Mouse (Mus musculus): Measurements from ENCODE around the gene Il10ra.

The Il10ra gene

GRCm38 (mm10) chr9:45268597-45269325, at the start of gene Il10ra:
TSS of gene Il10ra (minus strand) at chr9:45269149.
- DNase-seq (ENCODE audit: low spot score in 2 of 2) = peak in 1 of 2 experiments; percentile 27

- DNase-seq (ENCODE audit: low spot score in 2 of 2) = no peak
These were observed 48.7 kb upstream of the Il10ra start for GRCm38 (mm10) chr9:45317635-45318034.

DNA sequence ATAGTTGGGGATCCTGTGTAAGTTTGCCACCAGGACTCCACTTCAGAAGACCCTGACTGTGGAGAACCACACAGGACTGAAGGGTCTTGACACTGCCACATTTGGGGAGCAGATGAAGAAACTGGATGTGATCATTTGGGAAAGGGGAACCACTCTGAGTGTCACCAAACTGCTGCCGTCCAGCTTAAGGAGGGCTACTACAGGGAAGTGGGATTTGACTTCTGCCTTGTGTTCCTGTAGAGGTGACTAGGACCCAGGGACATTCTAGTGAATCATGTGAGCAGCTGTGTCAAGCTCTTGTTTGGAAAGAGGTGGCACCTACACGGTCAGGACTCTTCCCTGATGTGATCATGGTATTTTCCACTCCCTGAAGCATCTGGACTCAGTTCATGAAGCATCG, 45.0 kb upstream of the Il10ra start:
- DNase-seq (ENCODE audit: low spot score in 2 of 2) = no peak

DNA sequence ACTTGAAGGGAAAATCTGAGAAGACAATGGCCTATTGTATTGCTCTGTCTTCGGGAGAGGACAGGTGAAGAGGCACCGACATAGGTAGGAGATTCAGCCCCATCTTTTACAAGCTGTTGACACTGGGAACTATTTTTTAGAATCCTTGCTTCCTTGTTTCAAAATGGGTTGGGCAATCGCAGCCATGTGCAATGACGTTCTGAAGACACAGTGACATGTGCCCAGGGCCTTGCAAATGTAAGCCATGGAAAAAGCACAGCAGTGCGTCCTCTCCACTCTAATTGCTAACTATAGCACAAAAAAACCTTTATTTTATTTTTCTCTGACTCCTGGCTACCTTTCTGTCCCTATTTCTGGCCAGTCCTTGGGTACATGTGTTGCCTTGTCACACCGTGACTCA, 42.9 kb upstream of the Il10ra start:
- no peak for DNase-seq (ENCODE audit: low spot score in 2 of 2)

DNA sequence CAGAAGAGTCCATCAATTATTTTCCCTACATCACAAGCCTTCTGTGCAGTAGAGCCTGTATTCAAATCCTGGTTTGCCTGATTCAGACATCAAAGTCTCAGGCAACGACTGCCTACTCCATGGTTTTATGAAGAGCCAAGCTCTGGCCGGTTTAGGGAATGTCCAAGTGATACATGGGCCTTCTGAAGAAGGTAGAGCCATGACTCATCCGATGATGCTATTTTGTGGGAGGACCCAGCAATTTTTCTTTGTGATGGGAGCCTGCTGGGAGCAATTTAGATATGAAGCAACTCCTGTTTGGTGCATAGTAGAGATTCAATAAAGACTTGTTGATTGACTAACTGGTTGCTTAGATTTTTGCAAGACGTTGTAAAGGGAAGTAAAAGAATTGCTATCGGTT, 39.6 kb upstream of the Il10ra start:
- no peak for DNase-seq (ENCODE audit: low spot score in 2 of 2)

- DNase-seq (ENCODE audit: low spot score in 2 of 2) = no peak
These were observed 37.9 kb upstream of the Il10ra start for GRCm38 (mm10) chr9:45306746-45307410.

- DNase-seq (ENCODE audit: low spot score in 2 of 2) = no peak
These were observed 32.8 kb upstream of the Il10ra start for GRCm38 (mm10) chr9:45301771-45302170.

DNA sequence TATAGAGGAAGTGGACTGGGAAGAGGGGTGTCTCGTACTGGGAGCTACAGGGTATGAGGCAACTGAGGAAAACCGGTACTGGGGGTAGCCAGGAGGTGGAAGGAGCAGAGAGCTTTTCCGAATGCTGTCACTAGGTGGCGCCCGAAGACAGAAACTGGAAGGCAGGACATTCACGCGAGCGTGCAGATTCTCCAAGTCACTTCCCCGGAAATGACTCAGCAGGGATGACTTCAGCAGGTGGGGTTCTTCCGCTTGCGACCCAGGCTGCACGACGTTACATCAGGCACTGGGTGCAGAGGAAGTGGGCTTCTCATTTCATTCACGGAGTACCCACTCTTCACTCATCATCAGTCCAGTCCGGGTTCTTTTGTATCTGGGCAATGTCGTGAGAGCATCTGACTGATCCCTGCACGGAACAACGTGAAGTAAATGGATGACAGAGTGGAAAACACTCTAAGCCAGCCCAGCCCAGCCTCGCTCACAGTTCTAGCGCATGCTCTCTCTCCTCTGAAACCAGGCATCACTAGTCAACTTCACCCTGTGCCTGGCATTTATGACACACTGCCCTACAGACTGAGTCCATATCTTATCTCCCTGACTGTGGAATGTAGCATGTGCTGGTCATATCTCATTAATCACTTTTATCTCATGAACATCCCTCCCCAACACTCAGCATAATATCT, 31.6 kb upstream of the Il10ra start:
- peak; percentile 86 to 95 for DNase-seq (ENCODE audit: low spot score in 2 of 2)

DNA sequence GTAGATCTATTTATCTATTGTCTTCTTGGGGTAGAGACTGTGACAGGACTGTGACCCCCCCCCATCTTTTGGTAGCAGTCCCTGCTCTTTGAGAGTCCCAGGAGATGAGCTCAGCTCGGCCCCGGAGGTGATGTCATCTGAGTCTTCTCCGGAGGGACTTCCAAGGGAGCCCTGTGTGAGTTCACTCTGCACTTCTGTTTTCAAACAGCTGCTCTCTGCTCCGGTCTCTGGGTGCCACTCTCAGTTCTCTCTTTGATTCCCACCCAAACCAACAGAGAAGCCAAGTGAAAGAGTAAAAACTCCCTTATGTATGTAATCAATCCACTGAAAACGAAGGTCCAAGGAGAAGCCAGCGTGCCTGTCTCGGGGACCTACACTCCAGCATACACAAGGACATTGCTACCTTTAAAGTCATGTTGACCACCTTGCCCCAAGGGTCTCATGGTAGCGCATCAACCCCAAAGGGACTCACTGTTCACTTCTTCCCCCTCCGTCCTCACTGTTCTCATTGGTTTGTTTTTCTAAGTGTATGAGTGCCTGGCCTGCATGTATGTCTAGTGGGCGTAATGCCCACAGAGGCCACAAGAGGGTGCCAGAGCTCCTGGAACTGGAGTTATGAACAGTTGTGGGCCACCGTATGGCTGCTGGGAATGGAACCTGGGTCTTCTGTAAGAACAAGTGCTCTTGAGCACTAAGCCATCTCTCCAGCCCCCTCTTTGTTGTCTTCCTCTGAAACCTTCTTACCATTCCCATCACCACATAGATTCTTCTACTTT, 30.5 kb upstream of the Il10ra start:
- DNase-seq (ENCODE audit: low spot score in 2 of 2) = no peak

DNA sequence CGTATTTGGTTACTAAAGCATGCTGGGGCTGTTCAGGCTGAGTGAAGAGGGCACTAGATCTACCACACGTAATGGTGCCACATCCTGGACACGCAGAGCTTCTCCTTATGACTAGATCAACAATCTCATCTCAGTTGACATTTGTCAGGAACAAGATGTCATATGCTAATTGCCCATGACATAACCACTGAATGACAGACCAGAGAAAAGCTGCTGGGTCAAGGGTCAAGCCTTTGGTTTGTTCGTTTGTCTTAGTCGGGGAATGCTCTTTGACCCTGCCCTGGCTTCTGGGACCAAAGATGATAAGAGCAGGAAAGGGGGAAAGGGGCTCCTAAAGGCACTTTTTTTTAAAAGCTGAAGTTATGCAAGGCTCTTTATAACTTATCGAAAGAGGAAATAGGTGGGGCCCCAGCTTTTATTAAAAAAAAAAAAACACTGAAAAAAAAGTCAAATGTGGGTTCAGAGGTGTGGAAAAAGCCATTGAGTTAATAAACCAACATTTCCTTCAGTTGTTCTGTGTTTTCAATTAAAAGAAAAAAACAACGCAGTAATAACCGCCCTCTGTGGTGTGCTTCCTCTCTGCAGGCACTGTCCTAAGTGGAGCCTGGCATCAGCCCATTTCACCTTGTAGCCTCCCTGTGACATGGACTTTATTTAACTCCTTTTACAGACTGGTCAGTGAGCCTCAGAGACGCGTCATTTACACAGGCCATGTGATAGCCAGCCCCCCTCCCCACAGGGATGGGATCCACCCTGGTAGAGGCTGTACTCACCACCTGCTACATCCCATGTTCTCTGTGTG, 25.5 kb upstream of the Il10ra start:
- no peak for DNase-seq (ENCODE audit: low spot score in 2 of 2)

GRCm38 (mm10) chr9:45291481-45292168, 22.7 kb upstream of the Il10ra start:
- DNase-seq (ENCODE audit: low spot score in 2 of 2) = no peak

DNA sequence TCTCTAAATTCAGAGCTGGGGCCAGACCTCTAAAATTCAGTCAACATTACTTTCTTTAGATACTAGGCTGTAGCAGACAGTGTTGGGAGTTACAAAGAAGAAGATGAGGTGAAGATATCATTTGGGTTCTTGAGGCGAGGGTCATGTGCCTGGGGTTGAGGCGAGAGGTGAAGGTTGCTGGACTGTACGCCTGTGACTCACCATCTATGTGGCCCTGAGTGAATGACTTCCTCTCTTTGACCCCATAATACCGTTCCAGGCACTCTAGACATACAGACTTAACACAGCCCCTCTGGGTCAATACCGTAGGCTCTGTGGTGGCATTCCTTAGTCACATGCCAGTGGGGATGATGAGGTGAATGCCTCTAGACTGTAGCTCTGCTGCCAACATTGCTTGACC, 13.5 kb upstream of the Il10ra start:
- no peak for DNase-seq (ENCODE audit: low spot score in 2 of 2)

DNA sequence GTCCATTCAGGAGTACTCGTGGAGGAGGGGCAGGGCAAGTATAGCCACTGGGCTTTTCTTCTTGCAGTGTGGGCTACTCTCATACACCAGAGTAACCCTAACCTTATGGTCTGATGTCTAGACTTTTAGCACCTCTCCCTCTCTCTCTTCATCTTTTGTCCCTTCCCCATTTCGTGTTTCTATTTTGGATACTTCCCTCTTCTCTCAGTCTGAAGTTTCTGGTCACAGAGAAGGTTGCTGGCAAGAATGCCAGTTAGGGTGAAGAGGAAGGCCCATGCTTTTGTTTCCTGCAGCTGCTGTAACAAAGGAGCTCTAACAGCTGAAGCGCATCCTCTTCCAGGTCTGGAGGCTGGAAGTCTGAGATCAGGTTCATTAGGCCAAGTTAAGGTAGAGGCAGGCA, 11.9 kb upstream of the Il10ra start:
- no peak for DNase-seq (ENCODE audit: low spot score in 2 of 2)

GRCm38 (mm10) chr9:45280059-45280458, 11.1 kb upstream of the Il10ra start:
- no peak for DNase-seq (ENCODE audit: low spot score in 2 of 2)

GRCm38 (mm10) chr9:45274635-45275034, 5.7 kb upstream of the Il10ra start:
- no peak for DNase-seq (ENCODE audit: low spot score in 2 of 2)

GRCm38 (mm10) chr9:45274218-45274617, 5.3 kb upstream of the Il10ra start:
- no peak for DNase-seq (ENCODE audit: low spot score in 2 of 2)

DNA sequence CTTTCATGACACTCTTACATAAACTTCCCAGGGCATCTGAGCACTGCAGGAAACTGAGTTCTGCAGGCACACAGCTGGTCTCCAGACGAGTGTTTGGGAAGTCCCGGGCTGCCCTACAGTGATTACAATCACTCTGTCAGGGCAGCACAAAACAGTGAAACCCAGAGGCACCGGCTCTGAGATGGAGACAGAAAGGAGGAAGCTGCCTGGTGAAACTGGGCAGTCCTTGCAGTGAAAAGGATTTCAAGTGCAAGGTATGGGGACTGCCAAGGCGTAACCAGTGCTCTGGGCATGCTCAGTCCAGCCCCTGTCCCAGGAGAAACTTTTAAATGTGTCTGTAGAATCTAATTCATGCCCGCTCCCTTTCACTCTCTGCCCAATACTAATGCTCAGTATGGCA, 3.3 kb upstream of the Il10ra start:
- no peak for DNase-seq (ENCODE audit: low spot score in 2 of 2)

DNA sequence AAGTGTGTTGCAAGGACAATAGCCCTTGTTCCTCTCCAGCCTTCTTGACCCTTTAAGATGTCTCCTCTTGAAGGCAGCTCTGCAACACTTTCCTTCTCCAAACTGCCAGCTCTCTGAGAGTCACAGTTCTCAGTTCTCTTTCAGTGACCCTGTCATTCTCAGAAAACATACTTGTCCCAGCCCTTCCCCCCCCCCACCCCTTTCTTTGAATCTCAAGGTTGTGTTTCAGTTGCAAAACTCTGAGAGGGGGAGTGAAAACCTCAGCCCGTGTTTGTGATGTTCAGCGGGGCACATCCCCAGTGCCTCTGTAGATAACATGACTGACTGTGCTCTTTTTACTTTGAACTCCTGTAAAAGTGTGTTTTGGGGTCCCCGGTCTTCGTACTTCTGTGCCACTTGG, 870 bp downstream of the Il10ra start:
- no peak for DNase-seq (ENCODE audit: low spot score in 2 of 2)

GRCm38 (mm10) chr9:45267099-45267498, 1.9 kb downstream of the Il10ra start:
- DNase-seq (ENCODE audit: low spot score in 2 of 2) = no peak

GRCm38 (mm10) chr9:45261872-45262271, 7.1 kb downstream of the Il10ra start:
- DNase-seq (ENCODE audit: low spot score in 2 of 2) = no peak

DNA sequence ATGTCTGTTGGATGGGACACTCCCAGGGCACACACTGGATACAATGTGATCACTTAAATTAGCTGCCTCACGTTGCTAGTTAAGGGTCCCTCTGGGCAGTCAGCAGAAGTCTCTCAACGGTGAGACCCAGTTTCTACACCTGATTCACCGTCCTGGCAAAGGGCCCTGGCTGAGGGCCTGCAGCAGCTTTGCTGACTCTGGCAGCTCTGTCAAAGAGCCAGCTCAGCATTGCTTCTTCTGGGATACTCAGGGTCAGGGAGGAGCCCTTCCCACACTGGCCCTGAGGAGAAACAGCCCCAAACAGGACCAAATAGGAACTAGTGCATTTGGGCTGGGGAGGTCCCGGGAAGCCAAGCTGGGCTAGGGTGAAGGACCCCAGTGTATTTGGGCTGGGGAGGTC, 7.5 kb downstream of the Il10ra start:
- no peak for DNase-seq (ENCODE audit: low spot score in 2 of 2)

Measured in frontal cortex, postnatal 10 days (tissue).